Mouse (Mus musculus) cerebellum, adult 2 months (tissue): ENCODE measurements around the gene Nek6.

Experiments used
- CTCF ChIP-seq: fragments of 200-500 bp; IDR thresholded peaks from 2 replicates; pipeline ENCODE4 v1.5.1; 2011; ENCODE audit warnings: low read depth, mild to moderate bottlenecking, control low read depth, low read length, moderate library complexity, borderline replicate concordance; ENCODE audit not compliant: insufficient read depth
- POLR2A ChIP-seq: fragments of 200-500 bp; IDR thresholded peaks from 2 replicates; pipeline ENCODE4 v1.6.1; 2011; ENCODE audit warnings: low read length, control low read depth, borderline replicate concordance; ENCODE audit not compliant: insufficient read depth

DNA sequence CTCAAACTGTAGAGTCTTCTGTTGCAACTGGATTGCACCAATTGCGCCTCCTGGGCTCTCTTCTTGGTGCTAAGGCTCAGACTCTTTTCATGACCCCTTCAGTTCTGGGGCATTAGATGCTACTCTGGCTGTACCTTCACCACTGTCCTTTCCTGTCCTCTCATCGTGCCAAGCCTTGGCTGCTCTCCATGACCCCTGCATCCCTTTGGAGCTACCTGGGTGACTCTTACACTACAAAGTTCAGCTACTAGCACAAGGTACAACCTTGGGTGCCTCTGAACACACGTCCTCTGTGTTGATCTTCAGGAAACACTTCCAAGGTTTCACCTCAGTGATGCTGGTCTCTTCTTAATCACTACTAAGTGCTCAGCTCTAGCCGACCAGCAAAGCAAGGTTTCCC, 51.2 kb downstream of the Nek6 start:
- TF ChIP-seq POLR2A (no peak), CTCF (no peak)
